Mouse (Mus musculus) testis, adult 2 months (tissue): ENCODE measurements around the gene Tmem247. TPM values are rescaled to one million over a fixed set of nuclear protein-coding genes. Genes with fewer than 3 reads are reported as not detected.

Experiments used
- H3K27ac ChIP-seq: fragments of 200-500 bp; 2 replicates; pipeline ENCODE4 v1.5.1; 2012; ENCODE audit warnings: low read depth, low read length; ENCODE audit not compliant: control insufficient read depth, insufficient read depth
- H3K27me3 ChIP-seq: fragments of 200-500 bp; 2 replicates; pipeline ENCODE4 v1.6.1; 2012; ENCODE audit warnings: mild to moderate bottlenecking, low read length, moderate library complexity; ENCODE audit not compliant: control insufficient read depth, insufficient read depth
- H3K36me3 ChIP-seq: fragments of 200-500 bp; 2 replicates; pipeline ENCODE4 v1.6.1; 2012; ENCODE audit warnings: mild to moderate bottlenecking, low read length; ENCODE audit not compliant: control insufficient read depth, insufficient read depth
- H3K4me1 ChIP-seq: fragments of 200-500 bp; 2 replicates; pipeline ENCODE4 v1.6.1; 2012; ENCODE audit warnings: low read length; ENCODE audit not compliant: control insufficient read depth, insufficient read depth
- H3K4me3 ChIP-seq: fragments of 200-500 bp; 2 replicates; pipeline ENCODE4 v1.5.1; 2012; ENCODE audit warnings: low read depth, mild to moderate bottlenecking, low read length, moderate library complexity, mixed read lengths; ENCODE audit not compliant: control insufficient read depth
- CTCF ChIP-seq: fragments of 200-500 bp; IDR thresholded peaks from 2 replicates; pipeline ENCODE4 v1.5.1; 2012; ENCODE audit warnings: low read depth, mild to moderate bottlenecking, inconsistent platforms, low read length, moderate library complexity; ENCODE audit not compliant: control insufficient read depth, insufficient read depth, insufficient replicate concordance
- POLR2A ChIP-seq: fragments of 200-500 bp; IDR thresholded peaks from 2 replicates; pipeline ENCODE4 v1.6.1; 2012; ENCODE audit warnings: low read depth, mild to moderate bottlenecking, inconsistent platforms, low read length, moderate library complexity; ENCODE audit not compliant: control insufficient read depth
- polyA plus RNA-seq: library from polyadenylated mRNA; depleted of rRNA; stranded (reverse); fragments of >200 nt; gene quantifications from 2 replicates; pipeline ENCODE4 v1.2.3, GENCODE M21; 2012

The Tmem247 gene
- polyA plus RNA-seq, 1 experiment, result 1,176 TPM

DNA sequence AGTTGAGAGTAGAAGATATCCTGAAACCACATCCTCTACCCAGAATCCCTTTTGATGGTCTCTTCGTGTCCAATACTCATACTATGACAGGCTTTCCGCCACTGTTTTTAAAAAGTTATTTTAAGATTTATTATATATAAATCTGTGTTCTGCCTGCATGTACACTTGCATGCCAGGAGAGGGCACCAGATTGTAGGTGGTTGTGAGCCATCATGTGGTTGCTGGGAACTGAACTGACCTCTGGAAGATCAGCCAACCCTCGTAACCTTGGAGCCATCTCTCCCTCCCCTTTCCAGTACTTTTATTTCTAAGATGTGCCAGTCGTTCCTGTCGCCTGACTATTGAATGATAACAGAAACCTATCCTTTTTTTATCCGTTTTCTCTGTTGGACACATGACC is 1.6 kb downstream of the Tmem247 start:
- no peak overlapping the region for H3K27ac ChIP-seq
- peak; percentile 40; the same call in 1 of the 2 replicates for TF ChIP-seq CTCF
- no peak for TF ChIP-seq POLR2A
- H3K4me3 ChIP-seq, result peak overlapping the region; percentile 85
- peaks cover 5% of the 10 kb centered on the region for H3K4me1 ChIP-seq
- H3K27me3 ChIP-seq, result no peaks in the 10 kb centered on the region
- no peaks in the 10 kb centered on the region for H3K36me3 ChIP-seq

DNA sequence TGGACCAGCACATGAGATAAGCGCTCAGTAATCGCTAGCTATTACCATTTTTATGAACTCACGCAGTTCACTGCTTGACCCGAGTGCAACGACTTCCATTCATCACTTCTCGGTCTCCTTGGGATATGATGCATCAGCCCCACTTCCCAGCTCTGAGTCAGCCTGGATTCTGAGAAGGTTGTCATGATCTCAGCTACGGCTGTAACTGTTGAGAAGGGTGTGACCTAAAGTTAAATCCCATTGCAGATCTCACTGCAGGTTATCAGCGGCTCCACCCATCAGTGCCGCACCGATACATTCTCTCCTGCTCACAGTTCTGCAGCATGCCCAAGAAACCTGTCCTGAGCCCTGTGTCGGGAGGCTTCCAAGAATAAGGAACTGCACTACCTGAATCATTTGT is 2.6 kb downstream of the Tmem247 start:
- no peak for TF ChIP-seq CTCF
- TF ChIP-seq POLR2A, result no peak
- H3K27me3 ChIP-seq, result no peaks in the 10 kb centered on the region
- no peaks in the 10 kb centered on the region for H3K36me3 ChIP-seq
- H3K27ac ChIP-seq, result no peak overlapping the region
- H3K4me3 ChIP-seq, result peak overlapping the region; percentile 76
- H3K4me1 ChIP-seq, result peaks cover 5% of the 10 kb centered on the region

DNA sequence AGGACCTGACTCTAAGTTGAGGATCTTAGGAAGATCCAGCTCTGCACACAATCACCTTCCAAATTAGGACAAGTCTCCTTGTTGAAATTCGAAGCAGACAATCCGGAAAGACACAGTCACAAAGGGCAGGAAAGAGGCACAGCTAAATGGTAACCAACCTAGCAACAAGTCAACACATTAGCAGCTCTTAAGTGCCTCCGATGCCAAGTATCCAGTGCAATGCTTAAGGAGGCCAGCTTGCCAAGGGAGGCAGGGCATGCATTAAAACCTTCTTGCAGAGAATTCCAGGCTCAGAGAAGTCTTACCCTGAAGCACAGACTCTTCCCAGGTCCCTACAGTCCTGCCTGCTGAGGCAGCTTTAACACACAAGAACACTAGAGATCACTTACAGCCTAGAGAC is 7.5 kb downstream of the Tmem247 start:
- H3K36me3 ChIP-seq, result no peaks in the 10 kb centered on the region
- TF ChIP-seq POLR2A, result no peak
- no peak for TF ChIP-seq CTCF
- H3K4me3 ChIP-seq, result no peak overlapping the region
- H3K27ac ChIP-seq, result no peak overlapping the region
- no peaks in the 10 kb centered on the region for H3K27me3 ChIP-seq
- H3K4me1 ChIP-seq, result no peaks in the 10 kb centered on the region

DNA sequence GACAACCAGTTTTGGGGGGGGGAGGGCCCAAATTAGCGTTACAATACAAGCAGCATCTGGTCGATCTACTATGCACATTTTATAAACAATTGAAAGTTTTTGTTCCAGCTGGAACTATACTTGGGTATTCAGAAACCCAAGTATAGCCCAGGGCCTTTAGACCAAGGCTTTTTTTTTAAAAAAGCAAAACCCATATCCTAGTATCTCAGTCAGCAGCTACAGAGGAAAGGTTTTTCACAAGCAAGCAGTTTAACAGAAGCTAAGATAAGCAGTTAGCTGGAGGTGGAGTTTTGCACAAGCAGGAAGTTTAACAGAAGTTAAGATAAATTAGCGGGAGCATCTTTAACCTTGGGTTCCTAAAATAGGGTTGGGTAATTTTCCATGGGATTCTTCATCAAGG is 9.7 kb downstream of the Tmem247 start:
- H3K36me3 ChIP-seq, result no peaks in the 10 kb centered on the region
- H3K27ac ChIP-seq, result no peak overlapping the region
- no peak overlapping the region for H3K4me3 ChIP-seq
- no peaks in the 10 kb centered on the region for H3K27me3 ChIP-seq
- H3K4me1 ChIP-seq, result no peaks in the 10 kb centered on the region; the same call in 1 of the 2 replicates
- no peak for TF ChIP-seq CTCF
- TF ChIP-seq POLR2A, result no peak

DNA sequence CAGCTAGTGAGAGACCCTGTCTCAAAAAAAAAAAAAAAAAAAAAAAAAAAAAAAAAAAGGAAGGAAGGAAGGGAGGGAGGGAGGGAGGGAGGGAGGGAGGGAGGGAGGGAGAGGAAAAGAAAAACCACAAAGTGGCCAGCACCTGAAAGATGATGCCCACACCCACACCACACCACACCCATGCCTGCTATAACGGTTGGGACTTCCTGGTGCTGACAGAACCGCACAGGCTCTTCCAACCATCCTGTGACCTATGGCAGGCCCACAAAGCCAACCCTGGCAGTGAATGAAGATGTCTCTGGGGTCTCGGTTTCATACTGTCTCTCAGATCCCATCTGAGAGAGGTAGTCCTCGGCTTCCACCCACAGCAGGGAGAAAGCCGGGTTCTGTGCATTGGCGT is 12.2 kb downstream of the Tmem247 start:
- no peaks in the 10 kb centered on the region for H3K36me3 ChIP-seq
- no peak overlapping the region for H3K4me3 ChIP-seq
- no peaks in the 10 kb centered on the region for H3K27me3 ChIP-seq
- no peak for TF ChIP-seq CTCF
- TF ChIP-seq POLR2A, result no peak
- peaks cover 3% of the 10 kb centered on the region for H3K4me1 ChIP-seq
- H3K27ac ChIP-seq, result no peak overlapping the region

DNA sequence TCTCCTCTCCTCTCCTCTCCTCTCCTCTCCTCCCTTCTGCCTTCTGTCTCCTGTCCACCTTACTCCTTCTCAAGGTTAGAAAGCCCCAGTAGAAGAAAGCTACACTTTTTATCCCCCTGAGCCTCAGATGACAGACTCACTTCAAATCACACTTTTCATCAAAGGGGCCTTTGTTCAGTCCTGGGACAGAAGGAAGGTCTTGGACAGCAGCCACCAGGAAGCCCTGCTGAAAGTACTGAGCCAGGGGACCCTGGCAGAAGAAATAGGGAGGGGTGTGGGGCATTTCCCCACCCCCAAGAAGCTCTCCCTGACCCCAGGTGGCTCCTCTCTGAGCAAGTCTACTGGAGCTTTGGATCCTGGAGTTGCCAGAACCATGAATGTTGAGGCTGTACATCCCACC is 12.8 kb downstream of the Tmem247 start:
- no peaks in the 10 kb centered on the region for H3K36me3 ChIP-seq
- H3K4me3 ChIP-seq, result no peak overlapping the region
- H3K27ac ChIP-seq, result no peak overlapping the region
- peaks cover 3% of the 10 kb centered on the region for H3K4me1 ChIP-seq
- TF ChIP-seq CTCF, result no peak
- no peak for TF ChIP-seq POLR2A
- H3K27me3 ChIP-seq, result no peaks in the 10 kb centered on the region

DNA sequence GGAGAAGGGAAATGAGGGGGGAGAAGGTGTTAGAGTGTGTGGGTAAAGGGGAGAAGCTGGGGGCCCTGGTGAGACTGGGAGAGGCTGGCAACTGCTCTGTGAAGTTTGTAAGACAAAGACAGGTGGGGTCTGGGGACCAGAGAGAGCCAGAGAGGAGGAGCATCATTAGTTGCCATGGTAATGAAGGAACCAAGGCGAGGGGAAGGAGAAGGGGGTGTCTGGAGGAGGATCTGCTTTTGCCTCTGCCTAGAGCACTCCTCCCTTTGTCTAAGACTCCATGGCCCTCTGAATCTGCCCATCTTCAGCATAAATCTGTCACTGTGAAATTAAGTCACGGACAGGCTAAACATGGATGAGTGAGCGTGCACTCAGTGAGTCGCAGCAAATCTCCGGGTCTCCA is 15.7 kb downstream of the Tmem247 start:
- no peaks in the 10 kb centered on the region for H3K36me3 ChIP-seq
- no peaks in the 10 kb centered on the region for H3K27me3 ChIP-seq
- peaks cover 3% of the 10 kb centered on the region for H3K4me1 ChIP-seq
- H3K27ac ChIP-seq, result no peak overlapping the region
- H3K4me3 ChIP-seq, result peak overlapping the region; percentile 61
- TF ChIP-seq POLR2A (no peak), CTCF (no peak)

DNA sequence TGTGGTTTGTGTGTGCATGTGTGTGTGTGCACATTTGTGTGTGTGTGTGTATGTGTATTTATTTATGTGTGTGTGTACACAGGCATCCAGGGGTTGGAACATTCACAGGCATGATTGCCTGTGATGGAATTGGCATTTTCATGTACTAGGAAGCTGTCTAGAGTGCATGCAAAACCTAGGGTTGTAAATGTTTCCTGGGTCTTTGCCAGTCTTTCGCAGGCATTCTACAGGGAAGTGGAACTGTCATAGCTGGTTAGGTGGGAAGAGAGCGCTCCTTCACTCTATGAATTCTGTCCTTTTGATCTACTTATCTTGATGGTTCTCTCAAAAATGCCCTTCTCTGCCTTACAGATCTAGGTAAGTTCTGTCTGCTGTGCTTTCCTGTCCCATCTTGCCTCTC is 19.9 kb downstream of the Tmem247 start:
- no peak overlapping the region for H3K4me3 ChIP-seq
- H3K27ac ChIP-seq, result no peak overlapping the region
- no peak for TF ChIP-seq POLR2A
- TF ChIP-seq CTCF, result no peak
- H3K27me3 ChIP-seq, result no peaks in the 10 kb centered on the region
- peaks cover 3% of the 10 kb centered on the region for H3K4me1 ChIP-seq
- no peaks in the 10 kb centered on the region for H3K36me3 ChIP-seq
